Mouse (Mus musculus): ENCODE data around the gene Ing3. TPM values are rescaled to one million over a fixed set of nuclear protein-coding genes. Genes with fewer than 3 reads are reported as not detected.

The Ing3 gene
- polyA plus RNA-seq, 1 experiment = 15.1 TPM

DNA sequence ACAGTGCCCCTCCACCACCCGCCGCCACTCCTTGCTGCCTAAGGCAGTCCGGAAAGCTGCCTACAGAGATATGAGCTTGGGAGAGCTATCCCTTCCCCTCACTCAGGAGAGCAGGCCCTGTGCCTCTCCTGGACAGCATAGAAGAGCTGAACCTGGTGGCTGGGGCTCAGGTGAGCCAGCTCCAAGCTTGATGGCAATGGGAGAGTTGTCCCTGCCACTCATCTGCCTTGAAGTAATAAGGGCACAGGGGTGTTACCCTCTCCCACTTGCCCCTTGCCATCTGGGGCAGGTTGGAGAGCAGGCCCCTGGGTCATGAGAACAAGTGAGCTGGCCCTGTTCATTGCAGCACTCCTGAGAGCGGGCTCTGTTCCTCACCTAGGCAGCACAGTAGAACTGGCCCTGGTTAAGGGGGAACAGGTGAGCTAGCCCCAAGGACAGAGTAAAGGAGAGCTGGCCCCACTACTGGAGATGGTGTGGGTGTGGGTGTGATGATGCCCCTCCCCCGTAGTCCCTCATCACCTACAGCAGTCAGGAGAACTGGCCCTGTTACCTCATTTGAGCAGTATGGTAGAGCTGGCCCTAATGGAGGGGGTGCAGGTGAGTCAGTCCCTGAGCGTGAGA, 65.0 kb downstream of the Ing3 start:
- Histone ChIP-seq H3K27ac (ENCODE audit: insufficient read depth, low read length) (no peak overlapping the region), H3K4me1 (ENCODE audit: control insufficient read depth, insufficient read depth, low read length) (no peaks in the 10 kb centered on the region), H3K4me3 (ENCODE audit: insufficient read depth, low read length) (no peak overlapping the region)
- no peak for TF ChIP-seq CTCF (IDR thresholded peaks at IDR 0.05; ENCODE audit: extremely low read depth, insufficient read depth, low read length)
- TF ChIP-seq POLR2A (IDR thresholded peaks at IDR 0.05; ENCODE audit: extremely low read depth, insufficient read depth, low read length) = no peak

DNA sequence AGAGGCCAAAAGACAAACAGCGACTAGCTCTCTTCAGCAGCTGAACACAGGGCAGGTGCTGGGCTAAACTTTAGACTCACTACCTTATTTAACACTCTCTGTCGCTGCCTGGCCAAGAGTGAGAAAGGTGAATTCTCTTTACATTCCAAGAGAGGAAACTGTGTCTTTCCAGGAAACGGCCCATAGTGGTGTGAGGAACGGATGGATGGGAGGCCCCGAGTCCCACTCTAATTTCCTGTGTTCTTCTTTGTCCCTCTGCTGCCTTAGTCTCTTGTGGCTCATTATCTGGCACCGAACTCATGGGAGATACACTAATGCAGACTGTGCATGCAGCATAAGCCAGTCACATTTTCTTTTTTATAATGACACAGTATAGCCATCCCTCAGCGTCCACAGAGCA, 68.3 kb downstream of the Ing3 start:
- H3K4me3 ChIP-seq (ENCODE audit: insufficient read depth, low read length) = no peak overlapping the region
- no peaks in the 10 kb centered on the region for H3K4me1 ChIP-seq (ENCODE audit: control insufficient read depth, insufficient read depth, low read length)
- H3K27ac ChIP-seq (ENCODE audit: insufficient read depth, low read length) = no peak overlapping the region
- TF ChIP-seq POLR2A (IDR thresholded peaks at IDR 0.05; ENCODE audit: extremely low read depth, insufficient read depth, low read length) (no peak), CTCF (IDR thresholded peaks at IDR 0.05; ENCODE audit: extremely low read depth, insufficient read depth, low read length) (no peak)

DNA sequence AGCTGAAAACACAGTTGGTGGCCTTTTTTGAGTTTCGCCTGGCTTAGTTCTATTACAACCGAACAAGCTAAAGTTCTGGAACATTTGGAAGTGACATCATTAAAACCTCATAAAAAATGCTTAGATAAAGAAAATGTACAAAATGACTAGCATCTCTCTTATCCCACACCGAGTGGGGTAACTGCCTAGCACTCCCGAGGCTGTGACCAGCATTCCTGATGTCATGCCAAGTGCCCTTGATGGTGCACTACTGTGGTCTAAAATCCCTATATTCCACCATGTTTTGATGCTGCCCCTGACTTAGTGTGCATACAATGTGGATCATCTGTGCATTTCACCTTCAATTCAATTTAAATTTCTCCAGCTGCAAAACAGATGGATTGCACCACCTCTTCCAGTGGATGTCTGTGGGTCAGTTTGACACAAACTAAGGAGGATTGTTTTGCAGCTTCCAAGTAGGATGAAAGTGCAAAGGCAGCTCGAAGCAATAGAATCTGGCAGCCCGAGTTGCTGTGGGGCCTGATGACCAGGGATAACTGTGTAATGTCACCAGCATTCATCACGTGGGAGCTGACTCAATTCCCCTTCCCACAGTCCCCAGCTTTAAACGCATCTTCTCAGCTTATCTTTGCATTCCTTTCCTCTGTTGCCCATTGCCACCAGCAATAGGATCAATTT, 69.5 kb downstream of the Ing3 start:
- no peak for TF ChIP-seq POLR2A (IDR thresholded peaks at IDR 0.05; ENCODE audit: extremely low read depth, insufficient read depth, low read length)
- TF ChIP-seq CTCF (IDR thresholded peaks at IDR 0.05; ENCODE audit: extremely low read depth, insufficient read depth, low read length) = no peak
- Histone ChIP-seq H3K4me3 (ENCODE audit: insufficient read depth, low read length) (no peak overlapping the region), H3K4me1 (ENCODE audit: control insufficient read depth, insufficient read depth, low read length) (no peaks in the 10 kb centered on the region), H3K27ac (ENCODE audit: insufficient read depth, low read length) (no peak overlapping the region)

DNA sequence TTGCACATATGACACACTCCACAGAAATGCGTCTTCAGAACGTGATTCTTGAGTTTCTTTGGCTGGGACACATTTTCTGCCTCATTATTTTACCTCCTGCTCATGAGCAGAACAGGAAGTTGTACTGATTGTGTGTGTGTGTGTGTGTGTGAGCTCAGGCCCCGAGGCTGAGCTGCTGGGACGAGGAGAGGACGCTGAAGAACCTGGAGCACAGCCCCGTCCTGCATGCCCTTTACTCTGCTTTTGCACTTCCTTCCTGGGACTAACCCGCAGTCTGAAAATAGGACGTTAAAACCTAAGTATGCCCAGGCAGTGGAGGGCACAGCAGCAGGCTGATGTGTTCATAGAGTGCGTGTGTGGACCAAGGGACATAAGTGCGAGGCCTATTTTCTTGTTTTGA, 70.3 kb downstream of the Ing3 start:
- Histone ChIP-seq H3K27ac (ENCODE audit: insufficient read depth, low read length) (no peak overlapping the region), H3K4me3 (ENCODE audit: insufficient read depth, low read length) (no peak overlapping the region), H3K4me1 (ENCODE audit: control insufficient read depth, insufficient read depth, low read length) (no peaks in the 10 kb centered on the region)
- no peak for TF ChIP-seq POLR2A (IDR thresholded peaks at IDR 0.05; ENCODE audit: extremely low read depth, insufficient read depth, low read length)
- no peak for TF ChIP-seq CTCF (IDR thresholded peaks at IDR 0.05; ENCODE audit: extremely low read depth, insufficient read depth, low read length)

DNA sequence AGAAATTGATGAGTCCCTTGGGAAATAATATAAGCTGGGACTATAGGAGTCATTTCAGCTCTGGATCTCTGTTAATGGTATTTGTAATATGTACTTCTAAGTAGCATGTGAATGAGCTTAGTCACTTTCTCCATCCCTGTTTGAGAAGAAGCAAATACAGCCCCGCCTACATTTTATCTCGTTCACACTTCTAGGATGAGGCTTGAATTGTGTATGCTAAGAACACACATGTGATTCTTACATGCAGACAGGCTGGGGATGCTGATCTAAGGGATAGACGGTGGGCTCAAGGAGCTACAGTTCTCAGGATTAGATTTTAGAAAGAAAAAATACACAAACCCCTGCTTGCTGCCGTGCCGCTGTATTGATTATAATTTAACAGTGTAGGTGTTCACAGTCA, 71.3 kb downstream of the Ing3 start:
- Histone ChIP-seq H3K27ac (ENCODE audit: insufficient read depth, low read length) (no peak overlapping the region), H3K4me1 (ENCODE audit: control insufficient read depth, insufficient read depth, low read length) (no peaks in the 10 kb centered on the region), H3K4me3 (ENCODE audit: insufficient read depth, low read length) (no peak overlapping the region)
- TF ChIP-seq CTCF (IDR thresholded peaks at IDR 0.05; ENCODE audit: extremely low read depth, insufficient read depth, low read length) (no peak), POLR2A (IDR thresholded peaks at IDR 0.05; ENCODE audit: extremely low read depth, insufficient read depth, low read length) (no peak)

DNA sequence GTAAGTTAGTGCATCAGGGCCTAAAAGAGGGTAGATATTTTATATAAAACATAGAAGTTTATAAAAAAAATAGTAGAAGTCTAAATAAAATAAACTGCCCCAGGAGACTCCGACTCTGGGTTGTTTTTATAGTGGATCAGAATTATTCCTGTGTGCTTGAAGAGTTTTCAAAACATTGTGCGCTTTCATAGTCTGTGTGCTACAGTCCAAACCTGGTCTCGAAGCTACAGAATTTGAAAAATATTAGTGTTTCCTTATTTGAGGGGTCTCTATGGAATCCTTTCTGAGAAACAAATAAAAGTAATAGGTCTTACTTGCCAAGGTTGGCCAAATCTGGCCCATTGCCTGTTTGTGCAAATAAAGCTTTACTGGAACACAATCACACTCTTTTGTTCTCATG, 71.9 kb downstream of the Ing3 start:
- Histone ChIP-seq H3K4me3 (ENCODE audit: insufficient read depth, low read length) (no peak overlapping the region), H3K4me1 (ENCODE audit: control insufficient read depth, insufficient read depth, low read length) (no peaks in the 10 kb centered on the region), H3K27ac (ENCODE audit: insufficient read depth, low read length) (no peak overlapping the region)
- TF ChIP-seq POLR2A (IDR thresholded peaks at IDR 0.05; ENCODE audit: extremely low read depth, insufficient read depth, low read length) (no peak), CTCF (IDR thresholded peaks at IDR 0.05; ENCODE audit: extremely low read depth, insufficient read depth, low read length) (no peak)

DNA sequence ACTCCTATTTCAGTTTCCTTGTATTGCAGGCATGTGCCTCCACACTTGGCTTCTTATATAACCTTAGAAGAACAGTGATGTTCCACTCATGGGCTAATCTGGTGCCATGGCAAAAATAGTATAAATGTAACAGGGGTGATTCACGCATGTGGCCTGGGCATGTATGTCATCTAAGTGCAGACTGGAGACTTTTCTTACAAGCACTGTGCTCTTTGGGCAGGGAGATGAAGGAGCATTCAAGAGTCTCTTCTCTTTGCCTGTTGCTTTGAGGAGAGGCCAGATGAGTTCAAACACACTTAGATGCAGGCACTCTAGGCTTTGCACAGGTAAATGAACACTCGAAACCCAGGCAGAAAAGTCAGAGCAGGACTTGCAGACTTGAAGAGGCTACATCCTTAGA, 74.8 kb downstream of the Ing3 start:
- Histone ChIP-seq H3K4me3 (ENCODE audit: insufficient read depth, low read length) (no peak overlapping the region), H3K4me1 (ENCODE audit: control insufficient read depth, insufficient read depth, low read length) (no peaks in the 10 kb centered on the region), H3K27ac (ENCODE audit: insufficient read depth, low read length) (no peak overlapping the region)
- TF ChIP-seq POLR2A (IDR thresholded peaks at IDR 0.05; ENCODE audit: extremely low read depth, insufficient read depth, low read length) (no peak), CTCF (IDR thresholded peaks at IDR 0.05; ENCODE audit: extremely low read depth, insufficient read depth, low read length) (no peak)

Other genes with a start within 250 kb of the Ing3 start
- 18.2 and 19.0 TPM in 2 replicates for gene Tspan12, start 97.1 kb upstream of the Ing3 start, polyA plus RNA-seq (2012; rRNA removed)
- gene Cped1, start 36.3 kb downstream of the Ing3 start, polyA plus RNA-seq (2012; rRNA removed) = 2.0 and 2.2 TPM in 2 replicates